Mouse (Mus musculus) heart, adult 2 months (tissue): ENCODE data around the gene Fars2.

ENCODE experiments used
- CTCF ChIP-seq: fragments of 200-600 bp; IDR thresholded peaks from 2 replicates; pipeline ENCODE4 v1.8.1; 2022; ENCODE audit warnings: antibody characterized with exemption, mild to moderate bottlenecking, moderate library complexity
- POLR2A ChIP-seq: fragments of 200-500 bp; IDR thresholded peaks from 2 replicates; pipeline ENCODE4 v1.6.1; 2011; ENCODE audit warnings: mild to moderate bottlenecking, low read depth, low read length, control low read depth; ENCODE audit not compliant: insufficient read depth

- TF ChIP-seq CTCF (no peak), POLR2A (no peak)
These were observed 147.2 kb downstream of the Fars2 start for GRCm38 (mm10) chr13:36264391-36264790.
